Mouse (Mus musculus): ENCODE measurements around the gene Olfr1129. TPM values are rescaled to one million over a fixed set of nuclear protein-coding genes. Genes with fewer than 3 reads are reported as not detected.

The Olfr1129 gene
- total and polyA plus RNA-seq, 2 experiments from 2014 or later = not detected

- no peaks in the 10 kb centered on the region for H3K36me3 ChIP-seq (replicated peaks; ENCODE audit: control insufficient read depth, insufficient read depth, low read length)
- no peak for ATAC-seq (ENCODE audit: insufficient read depth, low read depth)
- 53% methylated on average over 3 of the region's 3 CpGs for WGBS
- H3K4me2 ChIP-seq (ENCODE audit: low read depth, low read length) = no peak within 1 kb of the TSS
- H3K27ac ChIP-seq (ENCODE audit: low read depth) = no peak within 1 kb of the TSS
- no peak within 1 kb of the TSS for H3K4me3 ChIP-seq (ENCODE audit: low read depth, low read length)
- no peak within 1 kb of the TSS for H3K9ac ChIP-seq (replicated peaks; ENCODE audit: low read depth, low read length)
- TF ChIP-seq EP300 (IDR thresholded peaks at IDR 0.05; ENCODE audit: low read depth) = no peak
- no peak for DNase-seq (ENCODE audit: low spot score)
- H3K4me1 ChIP-seq (ENCODE audit: control insufficient read depth, insufficient read depth) = no peaks in the 10 kb centered on the region
- H3K9me3 ChIP-seq (replicated peaks; ENCODE audit: control insufficient read depth, low read length) = no peaks in the 10 kb centered on the region
- no peaks in the 10 kb centered on the region for H3K27me3 ChIP-seq (ENCODE audit: control insufficient read depth, insufficient read depth, low read length)
These were observed 53.1 kb downstream of the Olfr1129 start, which contains the start of gene Olfr1131 for GRCm38 (mm10) chr2:87626804-87627203. TSS of gene Olfr1131 (plus strand) at chr2:87627104.

Other genes starting within 250 kb of the Olfr1129 start
- not detected in 2 replicates for gene Olfr1120, start 219.1 kb upstream of the Olfr1129 start, total RNA-seq (2014; rRNA removed; ENCODE audit: low replicate concordance)
- not detected in 2 replicates for gene Olfr1120, start 219.1 kb upstream of the Olfr1129 start, polyA plus RNA-seq (2015; fragmentation: Nextera tagmentation; extraction: Ambion mirVana)
- gene Olfr1121, start 204.0 kb upstream of the Olfr1129 start, total RNA-seq (2014; rRNA removed; ENCODE audit: low replicate concordance) = not detected in 2 replicates
- not detected in 2 replicates for gene Olfr1121, start 204.0 kb upstream of the Olfr1129 start, polyA plus RNA-seq (2015; fragmentation: Nextera tagmentation; extraction: Ambion mirVana)
- not detected in 2 replicates for gene Olfr1122, start 188.1 kb upstream of the Olfr1129 start, total RNA-seq (2014; rRNA removed; ENCODE audit: low replicate concordance)
- gene Olfr1122, start 188.1 kb upstream of the Olfr1129 start, polyA plus RNA-seq (2015; fragmentation: Nextera tagmentation; extraction: Ambion mirVana) = not detected in 2 replicates
- gene Olfr1123, start 157.3 kb upstream of the Olfr1129 start, total RNA-seq (2014; rRNA removed; ENCODE audit: low replicate concordance) = not detected in 2 replicates
- gene Olfr1123, start 157.3 kb upstream of the Olfr1129 start, polyA plus RNA-seq (2015; fragmentation: Nextera tagmentation; extraction: Ambion mirVana) = not detected in 2 replicates
- not detected in 2 replicates for gene Olfr1124, start 143.6 kb upstream of the Olfr1129 start, total RNA-seq (2014; rRNA removed; ENCODE audit: low replicate concordance)
- 0.04 TPM in 2 replicates for gene Olfr1124, start 143.6 kb upstream of the Olfr1129 start, polyA plus RNA-seq (2015; fragmentation: Nextera tagmentation; extraction: Ambion mirVana)
- not detected in 2 replicates for gene Olfr1126, start 119.9 kb upstream of the Olfr1129 start, total RNA-seq (2014; rRNA removed; ENCODE audit: low replicate concordance)
- gene Olfr1126, start 119.9 kb upstream of the Olfr1129 start, polyA plus RNA-seq (2015; fragmentation: Nextera tagmentation; extraction: Ambion mirVana) = not detected in 2 replicates
- gene Pramel7, start 76.8 kb upstream of the Olfr1129 start, total RNA-seq (2014; rRNA removed; ENCODE audit: low replicate concordance) = not detected in 2 replicates
- not detected in 2 replicates for gene Pramel7, start 76.8 kb upstream of the Olfr1129 start, polyA plus RNA-seq (2015; fragmentation: Nextera tagmentation; extraction: Ambion mirVana)
- not detected in 2 replicates for gene Pramel6, start 67.3 kb upstream of the Olfr1129 start, total RNA-seq (2014; rRNA removed; ENCODE audit: low replicate concordance)
- not detected in 2 replicates for gene Pramel6, start 67.3 kb upstream of the Olfr1129 start, polyA plus RNA-seq (2015; fragmentation: Nextera tagmentation; extraction: Ambion mirVana)
- gene Olfr153, start 42.1 kb upstream of the Olfr1129 start, total RNA-seq (2014; rRNA removed; ENCODE audit: low replicate concordance) = not detected in 2 replicates
- not detected in 2 replicates for gene Olfr153, start 42.1 kb upstream of the Olfr1129 start, polyA plus RNA-seq (2015; fragmentation: Nextera tagmentation; extraction: Ambion mirVana)
- not detected in 2 replicates for gene Olfr1128, start 28.4 kb upstream of the Olfr1129 start, total RNA-seq (2014; rRNA removed; ENCODE audit: low replicate concordance)
- not detected in 2 replicates for gene Olfr1128, start 28.4 kb upstream of the Olfr1129 start, polyA plus RNA-seq (2015; fragmentation: Nextera tagmentation; extraction: Ambion mirVana)
- not detected in 2 replicates for gene Olfr1130, start 32.3 kb downstream of the Olfr1129 start, total RNA-seq (2014; rRNA removed; ENCODE audit: low replicate concordance)
- not detected in 2 replicates for gene Olfr1130, start 32.3 kb downstream of the Olfr1129 start, polyA plus RNA-seq (2015; fragmentation: Nextera tagmentation; extraction: Ambion mirVana)
- gene Olfr1131, start 53.2 kb downstream of the Olfr1129 start, total RNA-seq (2014; rRNA removed; ENCODE audit: low replicate concordance) = not detected in 2 replicates
- not detected in 2 replicates for gene Olfr1131, start 53.2 kb downstream of the Olfr1129 start, polyA plus RNA-seq (2015; fragmentation: Nextera tagmentation; extraction: Ambion mirVana)
- gene Olfr1132, start 63.6 kb downstream of the Olfr1129 start, total RNA-seq (2014; rRNA removed; ENCODE audit: low replicate concordance) = not detected in 2 replicates
- gene Olfr1132, start 63.6 kb downstream of the Olfr1129 start, polyA plus RNA-seq (2015; fragmentation: Nextera tagmentation; extraction: Ambion mirVana) = not detected in 2 replicates
- gene Olfr1133, start 73.5 kb downstream of the Olfr1129 start, total RNA-seq (2014; rRNA removed; ENCODE audit: low replicate concordance) = not detected in 2 replicates
- not detected in 2 replicates for gene Olfr1133, start 73.5 kb downstream of the Olfr1129 start, polyA plus RNA-seq (2015; fragmentation: Nextera tagmentation; extraction: Ambion mirVana)
- gene Olfr1134, start 84.6 kb downstream of the Olfr1129 start, total RNA-seq (2014; rRNA removed; ENCODE audit: low replicate concordance) = not detected in 2 replicates
- not detected in 2 replicates for gene Olfr1134, start 84.6 kb downstream of the Olfr1129 start, polyA plus RNA-seq (2015; fragmentation: Nextera tagmentation; extraction: Ambion mirVana)
- not detected in 2 replicates for gene Olfr1135, start 99.8 kb downstream of the Olfr1129 start, total RNA-seq (2014; rRNA removed; ENCODE audit: low replicate concordance)
- gene Olfr1135, start 99.8 kb downstream of the Olfr1129 start, polyA plus RNA-seq (2015; fragmentation: Nextera tagmentation; extraction: Ambion mirVana) = not detected in 2 replicates
- gene Olfr1136, start 120.0 kb downstream of the Olfr1129 start, total RNA-seq (2014; rRNA removed; ENCODE audit: low replicate concordance) = not detected in 2 replicates
- gene Olfr1136, start 120.0 kb downstream of the Olfr1129 start, polyA plus RNA-seq (2015; fragmentation: Nextera tagmentation; extraction: Ambion mirVana) = not detected in 2 replicates
- not detected in 2 replicates for gene Olfr1137, start 139.3 kb downstream of the Olfr1129 start, total RNA-seq (2014; rRNA removed; ENCODE audit: low replicate concordance)
- not detected in 2 replicates for gene Olfr1137, start 139.3 kb downstream of the Olfr1129 start, polyA plus RNA-seq (2015; fragmentation: Nextera tagmentation; extraction: Ambion mirVana)
- gene Olfr1138, start 166.1 kb downstream of the Olfr1129 start, total RNA-seq (2014; rRNA removed; ENCODE audit: low replicate concordance) = not detected in 2 replicates
- gene Olfr1138, start 166.1 kb downstream of the Olfr1129 start, polyA plus RNA-seq (2015; fragmentation: Nextera tagmentation; extraction: Ambion mirVana) = not detected in 2 replicates
- not detected in 2 replicates for gene Olfr1140, start 169.8 kb downstream of the Olfr1129 start, total RNA-seq (2014; rRNA removed; ENCODE audit: low replicate concordance)
- not detected in 2 replicates for gene Olfr1140, start 169.8 kb downstream of the Olfr1129 start, polyA plus RNA-seq (2015; fragmentation: Nextera tagmentation; extraction: Ambion mirVana)
- not detected in 2 replicates for gene Olfr1141, start 180.1 kb downstream of the Olfr1129 start, total RNA-seq (2014; rRNA removed; ENCODE audit: low replicate concordance)
- gene Olfr1141, start 180.1 kb downstream of the Olfr1129 start, polyA plus RNA-seq (2015; fragmentation: Nextera tagmentation; extraction: Ambion mirVana) = not detected in 2 replicates
- gene Olfr152, start 205.6 kb downstream of the Olfr1129 start, total RNA-seq (2014; rRNA removed; ENCODE audit: low replicate concordance) = not detected in 2 replicates
- not detected in 2 replicates for gene Olfr152, start 205.6 kb downstream of the Olfr1129 start, polyA plus RNA-seq (2015; fragmentation: Nextera tagmentation; extraction: Ambion mirVana)
- not detected in 2 replicates for gene Olfr1143, start 226.7 kb downstream of the Olfr1129 start, total RNA-seq (2014; rRNA removed; ENCODE audit: low replicate concordance)
- gene Olfr1143, start 226.7 kb downstream of the Olfr1129 start, polyA plus RNA-seq (2015; fragmentation: Nextera tagmentation; extraction: Ambion mirVana) = not detected in 2 replicates
- gene Olfr1145, start 235.9 kb downstream of the Olfr1129 start, total RNA-seq (2014; rRNA removed; ENCODE audit: low replicate concordance) = not detected in 2 replicates
- gene Olfr1145, start 235.9 kb downstream of the Olfr1129 start, polyA plus RNA-seq (2015; fragmentation: Nextera tagmentation; extraction: Ambion mirVana) = not detected in 2 replicates

Data from heart, postnatal 0 days (tissue).